ENCODE assay signal across 7 mouse cellular contexts in the genomic region with DNA sequence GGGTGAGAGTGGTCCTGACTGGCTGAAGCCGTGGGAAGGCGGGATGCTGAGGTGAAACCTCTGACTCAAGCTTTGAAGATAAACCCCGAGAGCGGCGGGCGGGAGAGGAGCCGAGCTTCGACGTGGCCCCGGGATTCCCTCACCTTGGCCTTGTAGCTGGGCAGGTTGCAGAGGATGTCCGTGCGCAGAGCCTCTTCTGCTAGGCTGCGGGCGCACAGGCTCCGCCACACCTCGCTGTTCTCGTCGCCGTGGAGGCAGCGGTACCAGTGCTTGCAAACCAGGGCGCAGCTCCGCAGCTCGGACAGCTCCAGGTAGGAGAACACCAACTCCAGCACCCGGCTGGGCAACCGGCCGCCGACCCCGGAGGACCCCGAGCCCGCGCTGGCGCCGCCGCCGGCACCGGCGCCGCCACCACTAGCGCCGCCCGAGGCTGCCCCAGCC. TPM values are rescaled to one million over a fixed set of nuclear protein-coding genes. Genes with fewer than 3 reads are reported as not detected.
DNase-seq lines count a peak whose midpoint lies in the region; ATAC-seq lines count a peak whose summit lies in the region.

No protein-coding gene starts in this region.

- peak overlapping the region; percentile 94 for H3K27ac ChIP-seq in hindbrain, embryonic 10.5 days

- WGBS in hindbrain, embryonic 10.5 days = 0% methylated on average over 41 of the region's 41 CpGs

- peaks cover 6% of the 10 kb centered on the region; the same call in 1 of the 2 replicates for H3K36me3 ChIP-seq in hindbrain, embryonic 10.5 days

- H3K9me3 ChIP-seq in hindbrain, embryonic 10.5 days = no peaks in the 10 kb centered on the region

- ATAC-seq in erythroid progenitor cell, adult 5-6 weeks (replicated peaks; ENCODE audit: low FRiP score, poor library complexity, severe bottlenecking) = peak; percentile 55

- no peaks in the 10 kb centered on the region for H3K27me3 ChIP-seq in hindbrain, embryonic 10.5 days (ENCODE audit: insufficient read depth, poor library complexity, severe bottlenecking)

- H3K4me3 ChIP-seq in hindbrain, embryonic 10.5 days = peak overlapping the region; percentile 91

- DNase-seq in NIH3T3 (ENCODE audit: low read depth) = peak; percentile 61
- peak; percentile 44 for DNase-seq in c-Kit-negative CD71-positive TER-119-positive erythroid progenitor cells, embryonic 14.5 days (ENCODE audit: low read depth, low spot score)
- peak; percentile 65 for DNase-seq in hindbrain, embryonic 10.5 days (ENCODE audit: low spot score)
- peak; percentile 24 to 51 for DNase-seq in layer of hippocampus, postnatal 14 days (ENCODE audit: low spot score in 2 of 2)
- DNase-seq in lung, postnatal 36 days = peak; percentile 31
- peak; percentile 44 for DNase-seq in right cerebral cortex, postnatal 4 days

- H3K4me1 ChIP-seq in hindbrain, embryonic 10.5 days (replicated peaks) = peaks cover 35% of the 10 kb centered on the region

RNA-seq across cellular contexts. Expression of a gene that starts 0.6 kb away (rescaled TPM):
- total RNA-seq in erythroid progenitor cell, adult 5-6 weeks (2015; ENCODE audit: low replicate concordance) = 14.1 and 15.9 TPM in 2 replicates
- total RNA-seq in erythroid progenitor cell, adult 5-6 weeks (2017; ENCODE audit: low replicate concordance) = 17.5 and 18.5 TPM in 2 replicates
- polyA plus RNA-seq in hindbrain, embryonic 10.5 days (2016; fragmentation: Nextera tagmentation; extraction: Ambion mirVana) = 9.0 and 10.6 TPM in 2 replicates
- total RNA-seq in layer of hippocampus, postnatal 14 days (2021) = 10 to 100 TPM; 42.8 to 43.1 TPM

RNA-seq across cellular contexts. Expression of a gene that starts 0.7 kb away (rescaled TPM):
- 3.2 TPM in 1 of 2 replicates, not detected in the other for total RNA-seq in erythroid progenitor cell, adult 5-6 weeks (2015; ENCODE audit: low replicate concordance)
- 7.9 and 16.9 TPM in 2 replicates for total RNA-seq in erythroid progenitor cell, adult 5-6 weeks (2017; ENCODE audit: low replicate concordance)
- polyA plus RNA-seq in hindbrain, embryonic 10.5 days (2016; fragmentation: Nextera tagmentation; extraction: Ambion mirVana) = 17.4 and 19.0 TPM in 2 replicates
- 10 to 100 TPM; 10.7 to 12.8 TPM for total RNA-seq in layer of hippocampus, postnatal 14 days (2021)

RNA-seq across cellular contexts. Expression of a gene that starts 24.9 kb away (rescaled TPM):
- not detected in 2 replicates for total RNA-seq in erythroid progenitor cell, adult 5-6 weeks (2015; ENCODE audit: low replicate concordance)
- total RNA-seq in erythroid progenitor cell, adult 5-6 weeks (2017; ENCODE audit: low replicate concordance) = not detected in 2 replicates
- polyA plus RNA-seq in hindbrain, embryonic 10.5 days (2016; fragmentation: Nextera tagmentation; extraction: Ambion mirVana) = 0.10 TPM in 1 of 2 replicates, not detected in the other
- total RNA-seq in layer of hippocampus, postnatal 14 days (2021) = under 1 TPM in 1 of 2 experiments, not detected in 1; 0.30 TPM

RNA-seq across cellular contexts. Expression of a gene that starts 30.9 kb away (rescaled TPM):
- total RNA-seq in erythroid progenitor cell, adult 5-6 weeks (2015; ENCODE audit: low replicate concordance) = 20.5 and 25.6 TPM in 2 replicates
- 47.7 and 49.8 TPM in 2 replicates for total RNA-seq in erythroid progenitor cell, adult 5-6 weeks (2017; ENCODE audit: low replicate concordance)
- polyA plus RNA-seq in hindbrain, embryonic 10.5 days (2016; fragmentation: Nextera tagmentation; extraction: Ambion mirVana) = 24.0 and 32.2 TPM in 2 replicates
- total RNA-seq in layer of hippocampus, postnatal 14 days (2021) = 10 to 100 TPM; 22.7 to 24.7 TPM

Comparison
In these comparisons a context has a peak if more than half of its experiments do, and no peak if none do; other contexts are left out.
1. Peak in every context shown above with its lines: DNase-seq, ATAC-seq, H3K4me3 ChIP-seq and H3K27ac ChIP-seq.